7 mouse cellular contexts compared by ENCODE assay signal in the genomic region with DNA sequence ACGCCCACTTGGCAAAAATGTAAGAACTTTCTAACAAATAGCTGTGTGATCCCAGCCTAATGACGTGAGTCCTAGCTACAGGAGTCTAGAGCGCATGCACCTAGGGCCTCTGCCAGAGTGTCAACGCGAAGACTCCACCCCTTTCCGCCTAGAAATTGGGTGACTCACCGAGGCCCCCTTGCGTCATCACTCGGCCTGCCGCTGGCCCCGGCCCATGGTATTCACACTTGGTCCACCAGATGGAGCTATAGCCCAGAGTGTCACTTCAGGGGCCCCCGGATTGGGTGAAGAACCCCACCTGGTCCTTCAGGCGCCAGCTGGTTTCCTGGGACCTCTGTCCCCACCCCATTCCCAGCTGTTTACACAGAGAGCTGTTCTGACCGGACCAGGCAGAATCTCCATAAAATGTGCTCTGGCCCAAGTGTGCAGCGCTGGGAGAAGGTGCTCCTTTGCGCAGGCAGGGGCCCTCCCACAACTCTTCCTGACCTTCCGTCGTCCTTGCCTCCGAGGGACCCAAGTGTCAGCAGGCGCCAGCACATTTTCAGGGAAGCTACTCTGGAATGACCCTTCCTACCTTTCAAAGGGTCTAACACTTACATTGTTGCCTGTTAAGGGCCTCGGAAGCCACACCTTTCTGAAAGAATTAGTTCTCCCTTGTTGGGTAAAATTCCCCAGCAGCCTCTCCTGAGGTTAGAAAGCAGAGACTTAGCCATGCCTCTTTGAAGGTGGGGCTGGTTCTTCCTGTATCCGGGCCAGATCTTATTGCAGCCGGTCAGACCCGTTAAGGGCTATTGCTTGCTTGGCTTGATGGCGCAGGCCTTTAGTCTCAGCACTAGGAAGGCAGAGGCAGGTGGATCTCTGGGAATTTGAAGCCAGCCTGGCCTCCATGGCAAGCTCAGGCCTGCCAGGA. TPM values are rescaled to one million over a fixed set of nuclear protein-coding genes. Genes with fewer than 3 reads are reported as not detected.
DNase-seq lines count a peak whose midpoint lies in the region; ATAC-seq lines count a peak whose summit lies in the region.

No protein-coding gene starts in this region.

- H3K9me3 ChIP-seq in intestine, embryonic 15.5 days, result no peaks in the 10 kb centered on the region
- no peaks in the 10 kb centered on the region for H3K9me3 ChIP-seq in midbrain, embryonic 11.5 days (ENCODE audit: control insufficient read depth, low read length)

- no peaks in the 10 kb centered on the region for H3K27me3 ChIP-seq in intestine, embryonic 15.5 days (replicated peaks)
- no peaks in the 10 kb centered on the region for H3K27me3 ChIP-seq in midbrain, embryonic 11.5 days (ENCODE audit: control insufficient read depth, insufficient read depth, low read length)

- peak overlapping the region; percentile 18 for H3K4me3 ChIP-seq in intestine, embryonic 15.5 days (replicated peaks)
- 0 out of 2 replicates have a peak overlapping the region, but pooled peaks have one; percentile 9 for H3K4me3 ChIP-seq in midbrain, embryonic 11.5 days (ENCODE audit: low read depth, low read length)

- intact Hi-C loops in gastrocnemius, postnatal 36 days (cut with DNase I), result loop anchor here (5.0 kb wide), 1 partner anchor 86 kb away; no protein-coding TSS in a partner anchor
- intact Hi-C loops in left cerebral cortex, postnatal 25 days (cut with DNase I), result loop anchor here (1.0 kb wide), 1 partner anchor 83 kb away; no protein-coding TSS in a partner anchor

- peak; percentile 99 for DNase-seq in adrenal gland, adult 2 months
- peak; percentile 89 for DNase-seq in embryo, embryonic 11.5 days (ENCODE audit: low read depth, low spot score)
- DNase-seq in gastrocnemius, postnatal 36 days, result peak; percentile 97 to 98
- DNase-seq in left cerebral cortex, postnatal 25 days (ENCODE audit: low spot score in 2 of 2), result peak; percentile 94 to 97
- DNase-seq in midbrain, embryonic 11.5 days (ENCODE audit: low spot score, missing footprints), result peak; percentile 100
- DNase-seq in skeletal muscle tissue, adult 2 months (ENCODE audit: low read depth, low spot score), result peak; percentile 98

- ATAC-seq in intestine, embryonic 15.5 days, result peak; percentile 91
- peak; percentile 90 for ATAC-seq in midbrain, embryonic 11.5 days (ENCODE audit: low FRiP score)

- peak overlapping the region; percentile 88 for H3K27ac ChIP-seq in intestine, embryonic 15.5 days
- peak overlapping the region; percentile 25; the same call in 1 of the 2 replicates for H3K27ac ChIP-seq in midbrain, embryonic 11.5 days (ENCODE audit: low read depth, low read length)

- 6% methylated on average over 25 of the region's 25 CpGs for WGBS in intestine, embryonic 15.5 days
- 19% methylated on average over 25 of the region's 25 CpGs for WGBS in midbrain, embryonic 11.5 days

- H3K9ac ChIP-seq in intestine, embryonic 15.5 days, result peak overlapping the region; percentile 20; the same call in 1 of the 2 replicates
- H3K9ac ChIP-seq in midbrain, embryonic 11.5 days (ENCODE audit: low read length), result peak overlapping the region; percentile 58

- peak overlapping the region; percentile 62 for H3K4me2 ChIP-seq in intestine, embryonic 15.5 days (replicated peaks)
- peak overlapping the region; percentile 35 for H3K4me2 ChIP-seq in midbrain, embryonic 11.5 days

- H3K4me1 ChIP-seq in intestine, embryonic 15.5 days (replicated peaks), result peaks cover 43% of the 10 kb centered on the region
- H3K4me1 ChIP-seq in midbrain, embryonic 11.5 days (ENCODE audit: control insufficient read depth, insufficient read depth, low read length), result peaks cover 4% of the 10 kb centered on the region

- H3K36me3 ChIP-seq in intestine, embryonic 15.5 days, result no peaks in the 10 kb centered on the region
- H3K36me3 ChIP-seq in midbrain, embryonic 11.5 days (ENCODE audit: control insufficient read depth, insufficient read depth, low read length), result no peaks in the 10 kb centered on the region

RNA-seq across cellular contexts. Expression of gene Ccnd3, which starts 6.5 kb away (rescaled TPM):
- 100 to 1,000 TPM; 326 to 471 TPM for total RNA-seq in adrenal gland, adult 2 months (2021)
- 1,307 and 1,375 TPM in 2 replicates for polyA plus RNA-seq in adrenal gland, adult 2 months (2012; rRNA removed)
- total RNA-seq in gastrocnemius, postnatal 36 days (2021), result 10 to 100 TPM; 31.4 to 31.5 TPM
- 394 and 407 TPM in 2 replicates for polyA plus RNA-seq in intestine, embryonic 15.5 days (2015; fragmentation: Nextera tagmentation; extraction: Ambion mirVana)
- total RNA-seq in left cerebral cortex, postnatal 25 days (2021), result 10 to 100 TPM; 31.0 to 31.7 TPM
- polyA plus RNA-seq in midbrain, embryonic 11.5 days (2014; fragmentation: Nextera tagmentation; extraction: Ambion mirVana), result 175 and 194 TPM in 2 replicates

RNA-seq across cellular contexts. Expression of gene Taf8, which starts 9.3 kb away (rescaled TPM):
- total RNA-seq in adrenal gland, adult 2 months (2021), result 10 to 100 TPM; 19.5 to 19.8 TPM
- 12.5 and 15.6 TPM in 2 replicates for polyA plus RNA-seq in adrenal gland, adult 2 months (2012; rRNA removed)
- 10 to 100 TPM; 10.4 to 12.8 TPM for total RNA-seq in gastrocnemius, postnatal 36 days (2021)
- polyA plus RNA-seq in intestine, embryonic 15.5 days (2015; fragmentation: Nextera tagmentation; extraction: Ambion mirVana), result 20.4 and 21.9 TPM in 2 replicates
- total RNA-seq in left cerebral cortex, postnatal 25 days (2021), result 10 to 100 TPM; 16.4 to 16.7 TPM
- polyA plus RNA-seq in midbrain, embryonic 11.5 days (2014; fragmentation: Nextera tagmentation; extraction: Ambion mirVana), result 25.5 TPM in 2 replicates

Comparison
In these comparisons a context has a peak if more than half of its experiments do, and no peak if none do; other contexts are left out.
1. Peak in every context shown above with its lines: DNase-seq, ATAC-seq, H3K4me3 ChIP-seq and H3K27ac ChIP-seq.
2. RNA of gene Ccnd3, which starts 6.5 kb away (total RNA-seq): 326 to 471 TPM in adrenal gland, adult 2 months; 31.0 to 31.7 TPM in left cerebral cortex, postnatal 25 days and 31.4 to 31.5 TPM in gastrocnemius, postnatal 36 days; every median in the first group is over 4 times any median in the second.